Mouse (Mus musculus) spleen, adult 18-20 months (tissue): ENCODE measurements at regions not wholly inside any gene's neighbourhood (a gene's known extent, or its start where the extent isn't known, plus 50 kb on each side); places are given as distances from the start of the nearest gene placed in this dataset.
A peak's percentile ranks its signal among the peaks of the same experiment; 100 is the strongest.
"Not testable (repeated sequence)": the region's sequence is repeated elsewhere in the genome, so short reads cannot be mapped to it uniquely, and the experiment has no call there.

Source experiments
- DNase-seq, 2 experiments: peaks; one replicate each; pipeline ENCODE4 v3.0.0; 2022; ENCODE audit warnings: mixed read lengths in 2 of 2

- DNase-seq: no peak
Observed at GRCm38 (mm10) chr5:134046086-134046485, 53.4 kb upstream of the Castor2 start.

- DNase-seq: not testable (repeated sequence)
Observed at GRCm38 (mm10) chr5:134042938-134043337, 56.6 kb upstream of the Castor2 start.

- DNase-seq: no peak
Observed at GRCm38 (mm10) chr5:134027316-134027966, 72.1 kb upstream of the Castor2 start.

GRCm38 (mm10) chr5:134019651-134020432 lies 79.7 kb upstream of the Castor2 start:
- DNase-seq: no peak

- no peak for DNase-seq
Observed at GRCm38 (mm10) chr5:134014257-134015163, 85.0 kb upstream of the Castor2 start.

- DNase-seq: no peak
Observed at GRCm38 (mm10) chr5:134013206-134013605, 86.3 kb upstream of the Castor2 start.

- no peak for DNase-seq
Observed at GRCm38 (mm10) chr5:134009843-134010242, 89.7 kb upstream of the Castor2 start.

- DNase-seq: no peak
Observed at GRCm38 (mm10) chr5:134007127-134007771, 92.3 kb upstream of the Castor2 start.

- peak in 1 of 2 experiments; percentile 32 for DNase-seq
Observed at GRCm38 (mm10) chr5:134006470-134007126, 92.9 kb upstream of the Castor2 start.

GRCm38 (mm10) chr5:134006001-134006400 lies 93.5 kb upstream of the Castor2 start:
- no peak for DNase-seq

- DNase-seq: no peak
Observed at GRCm38 (mm10) chr5:134000100-134000499, 99.4 kb upstream of the Castor2 start.

- no peak for DNase-seq
Observed at GRCm38 (mm10) chr5:133999698-134000097, 99.8 kb upstream of the Castor2 start.

GRCm38 (mm10) chr5:133991994-133992393 lies 107.5 kb upstream of the Castor2 start:
- no peak for DNase-seq

- DNase-seq: no peak
Observed at GRCm38 (mm10) chr5:133991556-133991955, 108.0 kb upstream of the Castor2 start.

GRCm38 (mm10) chr5:133983249-133983966 lies 116.1 kb upstream of the Castor2 start:
- DNase-seq: no peak

GRCm38 (mm10) chr5:133970421-133970914 lies 129.0 kb upstream of the Castor2 start:
- DNase-seq: no peak

- DNase-seq: no peak
Observed at GRCm38 (mm10) chr5:133963301-133963700, 136.2 kb upstream of the Castor2 start.

- DNase-seq: no peak
Observed at GRCm38 (mm10) chr5:133940841-133941240, 158.7 kb upstream of the Castor2 start.

- no peak for DNase-seq
Observed at GRCm38 (mm10) chr5:133940030-133940429, 159.5 kb upstream of the Castor2 start.

- no peak for DNase-seq
Observed at GRCm38 (mm10) chr5:133937967-133938918, 161.3 kb upstream of the Castor2 start.
